Mouse (Mus musculus): ENCODE measurements around the gene Nenf.

Nenf gene

GRCm38 (mm10) chr1:191283110-191284040, 34.6 kb downstream of the Nenf start:
- in situ Hi-C loops (cut with MboI), result no loop called here

GRCm38 (mm10) chr1:191282319-191282718, 35.7 kb downstream of the Nenf start:
- in situ Hi-C loops (cut with MboI), result no loop called here

- in situ Hi-C loops (cut with MboI), result no loop called here
Measured at GRCm38 (mm10) chr1:191281171-191281570, 36.8 kb downstream of the Nenf start.

- in situ Hi-C loops (cut with MboI), result no loop called here
Measured at GRCm38 (mm10) chr1:191278324-191278723, 39.7 kb downstream of the Nenf start.

GRCm38 (mm10) chr1:191277549-191278059, 40.4 kb downstream of the Nenf start:
- in situ Hi-C loops (cut with MboI), result no loop called here

GRCm38 (mm10) chr1:191276181-191276580, 41.8 kb downstream of the Nenf start:
- in situ Hi-C loops (cut with MboI), result no loop called here

- in situ Hi-C loops (cut with MboI), result no loop called here
Measured at GRCm38 (mm10) chr1:191275527-191275926, 42.5 kb downstream of the Nenf start.

GRCm38 (mm10) chr1:191272660-191273059, 45.3 kb downstream of the Nenf start:
- in situ Hi-C loops (cut with MboI), result no loop called here

- in situ Hi-C loops (cut with MboI), result no loop called here
Measured at GRCm38 (mm10) chr1:191269648-191269952, 48.4 kb downstream of the Nenf start.

GRCm38 (mm10) chr1:191268797-191269647, 49.0 kb downstream of the Nenf start:
- in situ Hi-C loops (cut with MboI), result no loop called here

- in situ Hi-C loops (cut with MboI), result no loop called here
Measured at GRCm38 (mm10) chr1:191267856-191268255, 50.1 kb downstream of the Nenf start.

GRCm38 (mm10) chr1:191267162-191267561, 50.8 kb downstream of the Nenf start:
- in situ Hi-C loops (cut with MboI), result no loop called here

- in situ Hi-C loops (cut with MboI), result no loop called here
Measured at GRCm38 (mm10) chr1:191263471-191263870, 54.5 kb downstream of the Nenf start.

- in situ Hi-C loops (cut with MboI), result no loop called here
Measured at GRCm38 (mm10) chr1:191261861-191262260, 56.1 kb downstream of the Nenf start.

GRCm38 (mm10) chr1:191259661-191260060, 58.3 kb downstream of the Nenf start:
- in situ Hi-C loops (cut with MboI), result no loop called here

GRCm38 (mm10) chr1:191259121-191259520, 58.9 kb downstream of the Nenf start:
- in situ Hi-C loops (cut with MboI), result no loop called here

GRCm38 (mm10) chr1:191258521-191258920, 59.5 kb downstream of the Nenf start:
- in situ Hi-C loops (cut with MboI), result no loop called here

GRCm38 (mm10) chr1:191257981-191258380, 60.0 kb downstream of the Nenf start:
- in situ Hi-C loops (cut with MboI), result no loop called here

- in situ Hi-C loops (cut with MboI), result no loop called here
Measured at GRCm38 (mm10) chr1:191257351-191257771, 60.6 kb downstream of the Nenf start.
